Mouse (Mus musculus) limb, embryonic 15.5 days (tissue): ENCODE results near the gene Cmss1. TPM values are rescaled to one million over a fixed set of nuclear protein-coding genes. Genes with fewer than 3 reads are reported as not detected.

Experiments used
- ATAC-seq: fragments of 200-750 bp; cut with Nextera tagmentation; 2 replicates; pipeline ENCODE4 v1.8.0; 2017; ENCODE audit warnings: low read depth, moderate TSS enrichment; ENCODE audit not compliant: insufficient number of reproducible peaks, low FRiP score, low TSS enrichment
- H3K27ac ChIP-seq: fragments of 300-500 bp; sonication (generic); 2 replicates; pipeline ENCODE4 v1.5.1; 2015; ENCODE audit warnings: moderate library complexity, mild to moderate bottlenecking, inconsistent platforms
- H3K27me3 ChIP-seq: fragments of 300-500 bp; sonication (generic); 2 replicates; pipeline ENCODE4 v1.6.1; 2015; ENCODE audit warnings: inconsistent platforms
- H3K36me3 ChIP-seq: fragments of 300-500 bp; sonication (generic); 2 replicates; pipeline ENCODE4 v1.6.1; 2015; ENCODE audit warnings: inconsistent platforms
- H3K4me1 ChIP-seq: fragments of 300-500 bp; sonication (generic); 2 replicates; pipeline ENCODE4 v1.6.1; 2015; ENCODE audit warnings: inconsistent platforms
- H3K4me2 ChIP-seq: fragments of 300-500 bp; sonication (generic); 2 replicates; pipeline ENCODE4 v1.6.1; 2015; ENCODE audit warnings: mild to moderate bottlenecking, inconsistent platforms
- H3K4me3 ChIP-seq: fragments of 300-500 bp; sonication (generic); 2 replicates; pipeline ENCODE4 v1.5.1; 2015; ENCODE audit warnings: mild to moderate bottlenecking, inconsistent platforms
- H3K9ac ChIP-seq: fragments of 300-500 bp; sonication (generic); 2 replicates; pipeline ENCODE4 v1.6.1; 2015; ENCODE audit warnings: inconsistent platforms
- H3K9me3 ChIP-seq: fragments of 300-500 bp; sonication (generic); 2 replicates; pipeline ENCODE4 v1.6.1; 2016; ENCODE audit warnings: inconsistent platforms
- WGBS: fragments of 180-500 bp; shearing (Covaris S2); methylation state at CpG from one replicate; pipeline ENCODE4 v1.1.7; 2015; 5-methylcytosine and 5-hydroxymethylcytosine counted together
- polyA plus RNA-seq: library from polyadenylated mRNA; unstranded; fragments of >200 nt; fragmentation: Nextera tagmentation; extraction: Ambion mirVana; gene quantifications from 2 replicates; pipeline ENCODE4 v1.2.1, GENCODE M21; 2015

Gene Cmss1
- polyA plus RNA-seq, 1 experiment from 2014 or later, result 41.8 TPM

DNA sequence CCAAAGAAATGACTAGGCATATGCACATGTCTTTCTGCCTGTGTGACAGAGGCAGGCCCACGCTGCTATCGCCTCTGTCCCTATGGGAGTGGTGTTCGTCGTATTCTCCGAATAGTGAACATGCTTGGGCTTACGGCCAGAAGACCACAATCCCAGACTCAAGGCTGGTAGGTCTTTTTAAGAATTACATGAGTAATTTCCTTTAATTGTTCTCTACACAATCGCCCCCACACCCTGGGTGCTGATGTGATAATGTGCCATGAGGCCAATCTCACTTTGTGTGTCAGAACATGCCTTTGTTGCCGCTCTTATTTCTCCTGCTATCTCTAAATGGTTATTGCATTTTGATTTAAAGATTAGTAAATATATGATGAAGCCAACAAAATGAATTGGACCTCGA, 121.4 kb downstream of the Cmss1 start:
- Histone ChIP-seq H3K4me1 (peaks cover 18% of the 10 kb centered on the region), H3K9me3 (no peaks in the 10 kb centered on the region), H3K4me2 (no peak overlapping the region), H3K27me3 (no peaks in the 10 kb centered on the region), H3K4me3 (no peak overlapping the region), H3K9ac (no peak overlapping the region), H3K27ac (no peak overlapping the region), H3K36me3 (no peaks in the 10 kb centered on the region)
- no peak for ATAC-seq
- 62% methylated on average over 9 of the region's 9 CpGs for WGBS

DNA sequence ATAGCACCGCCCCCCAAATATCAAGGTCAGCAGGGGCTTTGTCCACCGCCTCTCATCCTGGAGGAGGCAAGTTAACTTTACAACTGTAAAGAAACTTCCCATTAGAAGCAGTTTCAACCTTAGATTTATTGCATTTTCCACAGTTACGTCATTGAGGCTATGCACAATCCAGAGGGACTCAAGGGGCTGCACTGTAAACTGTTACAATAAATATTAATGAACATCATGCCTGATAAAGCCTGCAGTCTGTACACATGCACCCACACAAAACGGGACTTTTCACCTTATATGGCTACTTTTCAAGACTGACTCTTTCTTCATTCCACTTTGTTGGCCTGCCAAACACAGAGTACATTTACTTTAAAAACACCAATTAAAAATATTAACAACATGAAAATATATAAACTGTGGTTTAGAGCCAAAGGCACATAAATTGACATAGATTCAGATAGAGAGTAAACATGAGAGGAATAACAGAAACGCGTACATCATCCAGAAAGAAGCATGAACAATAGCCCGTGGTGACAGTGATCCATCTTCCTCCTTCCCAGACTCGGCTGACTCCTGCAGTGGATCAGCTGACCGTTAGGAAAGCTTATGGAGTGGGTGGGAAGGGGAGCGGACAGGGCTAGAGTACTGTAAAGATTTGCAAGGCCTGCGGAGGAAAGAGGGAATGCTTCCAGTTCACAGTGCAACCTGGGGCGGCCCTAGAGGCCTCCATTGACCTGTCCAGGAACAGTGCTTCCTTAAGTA, 122.4 kb downstream of the Cmss1 start:
- no peak overlapping the region for H3K4me2 ChIP-seq
- peak overlapping the region; percentile 28; the same call in 1 of the 2 replicates for H3K27ac ChIP-seq
- no peaks in the 10 kb centered on the region for H3K27me3 ChIP-seq
- H3K36me3 ChIP-seq, result no peaks in the 10 kb centered on the region
- H3K9ac ChIP-seq, result no peak overlapping the region
- 41% methylated on average over 12 of the region's 12 CpGs for WGBS
- no peak overlapping the region for H3K4me3 ChIP-seq
- H3K9me3 ChIP-seq, result no peaks in the 10 kb centered on the region
- peak; percentile 85 for ATAC-seq
- H3K4me1 ChIP-seq, result peaks cover 18% of the 10 kb centered on the region

DNA sequence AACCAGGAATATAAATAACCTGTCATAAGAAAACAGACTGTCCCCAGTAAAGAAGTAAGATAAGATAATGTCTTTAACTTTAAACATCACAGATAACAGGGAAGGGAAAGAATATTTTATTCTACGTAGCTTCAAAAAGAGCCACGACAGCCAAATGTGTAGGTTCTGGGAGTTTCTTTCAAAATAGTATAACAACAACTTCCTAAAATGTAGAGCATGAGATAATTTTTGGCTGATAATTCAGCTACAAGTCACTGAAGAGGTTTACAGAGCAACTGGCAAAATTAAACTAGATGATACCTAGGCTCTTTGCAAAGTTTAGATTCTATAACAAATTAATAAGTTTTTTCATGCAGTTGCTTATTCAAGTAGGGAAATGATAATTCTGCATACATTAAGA, 123.2 kb downstream of the Cmss1 start:
- Histone ChIP-seq H3K27me3 (no peaks in the 10 kb centered on the region), H3K9me3 (no peaks in the 10 kb centered on the region), H3K4me1 (peaks cover 18% of the 10 kb centered on the region), H3K36me3 (no peaks in the 10 kb centered on the region), H3K9ac (no peak overlapping the region), H3K4me3 (no peak overlapping the region), H3K4me2 (no peak overlapping the region), H3K27ac (peak overlapping the region; percentile 54; the same call in 1 of the 2 replicates)
- no peak for ATAC-seq
- 71% methylated on average over 2 of the region's 2 CpGs for WGBS

DNA sequence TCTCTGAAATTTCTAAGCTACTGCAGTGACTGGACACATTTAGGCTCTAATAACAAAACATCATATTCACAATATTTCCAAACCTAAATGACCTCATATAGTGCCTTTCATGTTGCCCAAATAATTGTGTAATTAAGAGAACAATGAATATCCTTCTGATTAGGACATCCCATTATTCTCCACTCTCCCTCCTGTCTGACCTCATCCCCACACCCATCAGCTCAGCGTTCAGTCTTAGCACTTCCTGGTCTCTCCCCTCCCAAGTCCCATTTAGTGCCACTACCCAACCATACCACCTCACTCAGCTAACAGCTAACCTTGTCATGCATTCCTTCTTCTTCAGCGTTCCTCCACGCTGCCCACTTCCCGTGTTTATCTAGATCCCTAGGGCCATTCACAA, 123.8 kb downstream of the Cmss1 start:
- Histone ChIP-seq H3K9me3 (no peaks in the 10 kb centered on the region), H3K27ac (peak overlapping the region; percentile 54; the same call in 1 of the 2 replicates), H3K36me3 (no peaks in the 10 kb centered on the region), H3K27me3 (no peaks in the 10 kb centered on the region), H3K4me3 (no peak overlapping the region), H3K9ac (no peak overlapping the region), H3K4me1 (peaks cover 17% of the 10 kb centered on the region), H3K4me2 (no peak overlapping the region)
- no peak for ATAC-seq
- WGBS, result 76% methylated on average over 4 of the region's 4 CpGs

DNA sequence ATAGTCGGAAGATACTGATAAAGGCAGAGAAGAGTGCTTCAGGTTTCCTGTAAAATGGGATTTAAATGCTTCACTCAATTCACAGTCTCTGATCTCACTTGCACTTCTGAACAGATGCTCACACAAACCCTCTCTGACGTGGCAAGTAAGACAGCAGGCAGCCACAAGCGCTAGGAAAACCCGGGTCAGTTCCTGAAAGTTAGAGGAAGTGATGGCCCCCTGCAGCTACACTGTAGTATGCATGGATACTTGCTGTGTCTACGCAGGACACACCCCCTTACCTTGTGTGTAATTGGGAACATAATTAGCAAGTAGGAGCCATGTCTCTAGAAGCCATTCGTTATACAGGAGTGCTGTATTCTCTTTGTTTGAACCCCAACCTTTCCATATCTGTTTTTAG, 124.4 kb downstream of the Cmss1 start:
- no peak overlapping the region for H3K9ac ChIP-seq
- WGBS, result 52% methylated on average over 6 of the region's 6 CpGs
- no peak for ATAC-seq

DNA sequence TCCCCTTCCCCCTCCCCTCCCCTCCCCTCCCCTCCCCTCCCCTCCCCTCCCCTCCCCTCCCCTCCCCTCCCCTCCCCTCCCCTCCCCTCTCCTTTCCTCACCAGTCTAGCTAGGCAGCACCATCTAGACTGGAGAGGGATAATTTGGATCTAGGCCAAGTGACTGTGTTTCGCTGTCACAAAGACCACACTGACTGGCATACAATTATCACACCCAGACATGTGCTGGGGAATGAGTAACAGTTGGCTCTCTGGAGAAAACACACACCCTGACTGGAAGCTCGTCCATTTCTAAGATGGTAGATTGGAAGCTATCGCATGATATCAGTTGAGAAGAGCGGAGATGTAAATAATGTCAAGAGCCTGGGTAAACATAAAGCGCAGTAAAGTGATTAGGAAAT, 126.9 kb downstream of the Cmss1 start:
- no peaks in the 10 kb centered on the region for H3K27me3 ChIP-seq
- ATAC-seq, result no peak
- 69% methylated on average over 5 of the region's 5 CpGs for WGBS

More for the DNA sequence above, 124.4 kb downstream of the Cmss1 start:
- Histone ChIP-seq H3K4me2 (no peak overlapping the region), H3K9me3 (no peaks in the 10 kb centered on the region), H3K36me3 (no peaks in the 10 kb centered on the region), H3K27ac (no peak overlapping the region), H3K4me1 (peaks cover 15% of the 10 kb centered on the region), H3K27me3 (no peaks in the 10 kb centered on the region), H3K4me3 (no peak overlapping the region)

DNA sequence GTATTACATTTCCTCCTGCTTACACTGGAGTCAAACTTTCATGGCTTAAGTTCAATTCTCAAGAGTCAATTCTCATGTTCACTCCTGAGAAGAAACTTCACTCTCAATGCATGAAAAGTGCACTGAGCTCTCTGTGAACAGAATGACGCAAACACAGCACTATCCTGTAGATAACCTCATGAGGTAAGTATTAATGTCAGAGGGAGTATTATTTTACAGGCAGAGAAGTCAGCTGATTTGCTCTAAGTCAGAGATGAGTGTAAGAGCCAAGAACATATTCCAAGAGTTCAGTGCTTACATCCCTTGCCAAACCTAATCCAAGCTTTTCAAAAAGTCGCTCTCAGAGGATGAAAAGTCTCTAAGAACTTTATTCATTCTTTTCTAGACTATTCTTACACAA, 128.2 kb downstream of the Cmss1 start:
- H3K9ac ChIP-seq, result no peak overlapping the region
- peak; percentile 90 for ATAC-seq
- no peaks in the 10 kb centered on the region for H3K27me3 ChIP-seq
- H3K4me3 ChIP-seq, result no peak overlapping the region
- H3K9me3 ChIP-seq, result no peaks in the 10 kb centered on the region; the same call in 1 of the 2 replicates
- WGBS, result 52% methylated on average over 2 of the region's 2 CpGs
- no peaks in the 10 kb centered on the region for H3K36me3 ChIP-seq
- no peak overlapping the region for H3K4me2 ChIP-seq
- H3K4me1 ChIP-seq, result peaks cover 5% of the 10 kb centered on the region; the same call in 1 of the 2 replicates
- 0 out of 2 replicates have a peak overlapping the region, but pooled peaks have one; percentile 5 for H3K27ac ChIP-seq

More for the DNA sequence above, 126.9 kb downstream of the Cmss1 start:
- Histone ChIP-seq H3K27ac (no peak overlapping the region), H3K4me1 (peaks cover 15% of the 10 kb centered on the region), H3K9me3 (no peaks in the 10 kb centered on the region; the same call in 1 of the 2 replicates), H3K9ac (no peak overlapping the region), H3K4me2 (no peak overlapping the region), H3K4me3 (no peak overlapping the region), H3K36me3 (no peaks in the 10 kb centered on the region)

DNA sequence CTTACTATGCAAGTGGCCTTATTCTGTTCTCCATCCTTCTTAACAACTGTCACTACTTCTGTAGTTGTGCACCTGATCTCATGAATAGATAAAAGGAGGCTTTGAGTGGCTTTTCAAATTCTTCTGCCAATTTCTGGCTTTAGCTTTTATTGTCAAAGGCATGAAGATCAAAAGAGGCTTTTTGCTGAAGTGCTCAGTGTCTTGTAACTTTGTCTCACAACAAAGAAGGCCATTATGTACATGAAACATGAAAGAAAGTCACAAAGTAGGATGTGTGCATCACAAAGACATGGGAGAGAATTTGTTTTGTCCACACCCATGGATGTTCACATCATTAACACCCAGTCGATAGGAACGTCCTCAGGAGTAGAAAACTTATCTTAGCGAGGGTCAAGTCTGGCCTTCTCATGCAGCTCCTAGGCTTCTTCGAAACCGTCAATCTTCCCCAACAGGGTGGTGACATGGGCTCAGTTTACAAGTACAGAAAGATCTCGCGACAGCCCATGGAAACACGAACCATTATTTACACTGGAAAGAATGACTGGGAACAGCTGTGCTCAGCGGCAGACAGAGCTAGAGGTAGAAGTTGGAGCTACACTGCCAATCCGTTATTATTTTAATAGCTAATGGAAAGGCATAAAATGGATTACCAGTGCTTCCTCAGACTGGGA, 133.1 kb downstream of the Cmss1 start:
- no peaks in the 10 kb centered on the region for H3K27me3 ChIP-seq
- ATAC-seq, result no peak
- no peak overlapping the region for H3K4me3 ChIP-seq
- WGBS, result 33% methylated on average over 10 of the region's 10 CpGs
- 0 out of 2 replicates have a peak overlapping the region, but pooled peaks have one; percentile 1 for H3K27ac ChIP-seq
- no peaks in the 10 kb centered on the region; the same call in 1 of the 2 replicates for H3K9me3 ChIP-seq
- H3K9ac ChIP-seq, result no peak overlapping the region
- H3K4me2 ChIP-seq, result no peak overlapping the region
- H3K4me1 ChIP-seq, result 0 out of 2 replicates have a peak, but pooled peaks cover 4% of the 10 kb centered on the region
- H3K36me3 ChIP-seq, result no peaks in the 10 kb centered on the region

DNA sequence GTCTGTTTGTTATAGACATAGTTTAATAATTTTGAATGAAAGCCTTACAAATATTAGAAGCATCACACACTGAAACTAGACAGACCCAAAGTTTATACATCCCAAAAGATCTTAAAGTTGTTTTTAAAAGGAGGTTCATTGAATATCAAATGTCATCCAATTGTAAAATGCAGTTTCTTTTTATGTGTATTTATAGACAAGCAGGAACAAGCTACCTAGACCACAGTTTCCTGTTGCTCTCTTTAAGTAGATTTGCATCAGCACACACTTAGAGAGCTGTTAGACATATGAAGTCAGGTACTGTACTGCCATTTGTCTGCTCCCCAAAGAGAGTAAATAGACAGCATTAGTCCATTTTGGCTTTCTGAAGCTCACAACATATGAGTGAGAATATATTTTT, 135.6 kb downstream of the Cmss1 start:
- no peaks in the 10 kb centered on the region for H3K27me3 ChIP-seq
- no peak overlapping the region for H3K27ac ChIP-seq
- no peak overlapping the region for H3K4me2 ChIP-seq
- no peak for ATAC-seq
- no peaks in the 10 kb centered on the region for H3K9me3 ChIP-seq
- H3K4me1 ChIP-seq, result peaks cover 12% of the 10 kb centered on the region; the same call in 1 of the 2 replicates
- H3K4me3 ChIP-seq, result no peak overlapping the region
- no peaks in the 10 kb centered on the region for H3K36me3 ChIP-seq
- no peak overlapping the region for H3K9ac ChIP-seq

DNA sequence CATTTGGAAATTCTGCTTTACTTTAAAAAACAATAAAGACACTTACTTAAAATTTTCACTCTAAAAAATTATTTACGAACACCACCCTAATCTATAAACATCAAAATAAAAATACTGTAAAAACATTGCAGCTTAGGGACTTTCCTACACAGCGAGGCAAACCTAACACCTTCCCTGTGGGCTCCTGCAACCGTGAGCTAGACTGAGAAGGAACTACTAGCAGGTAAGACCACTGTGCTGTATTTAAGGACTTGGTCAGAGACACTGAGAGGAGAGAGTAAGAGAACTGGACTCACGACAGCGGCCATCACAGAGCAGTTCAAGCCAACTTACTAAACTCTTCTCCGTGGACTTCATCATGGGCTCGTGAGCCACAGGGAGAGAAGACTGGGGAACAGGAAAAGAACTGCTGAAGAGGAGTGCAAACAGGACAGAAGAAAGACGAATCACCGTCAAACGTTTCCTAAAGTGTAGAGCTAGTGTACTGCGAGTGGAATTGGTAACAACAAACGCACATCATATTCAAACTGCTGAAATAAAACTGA, 136.3 kb downstream of the Cmss1 start:
- no peak overlapping the region for H3K4me2 ChIP-seq
- H3K9me3 ChIP-seq, result no peaks in the 10 kb centered on the region
- H3K27me3 ChIP-seq, result no peaks in the 10 kb centered on the region
- H3K27ac ChIP-seq, result no peak overlapping the region
- ATAC-seq, result no peak
- 90% methylated on average over 12 of the region's 12 CpGs for WGBS
- H3K4me1 ChIP-seq, result peaks cover 12% of the 10 kb centered on the region; the same call in 1 of the 2 replicates
- no peak overlapping the region for H3K9ac ChIP-seq
- no peak overlapping the region for H3K4me3 ChIP-seq
- H3K36me3 ChIP-seq, result no peaks in the 10 kb centered on the region

DNA sequence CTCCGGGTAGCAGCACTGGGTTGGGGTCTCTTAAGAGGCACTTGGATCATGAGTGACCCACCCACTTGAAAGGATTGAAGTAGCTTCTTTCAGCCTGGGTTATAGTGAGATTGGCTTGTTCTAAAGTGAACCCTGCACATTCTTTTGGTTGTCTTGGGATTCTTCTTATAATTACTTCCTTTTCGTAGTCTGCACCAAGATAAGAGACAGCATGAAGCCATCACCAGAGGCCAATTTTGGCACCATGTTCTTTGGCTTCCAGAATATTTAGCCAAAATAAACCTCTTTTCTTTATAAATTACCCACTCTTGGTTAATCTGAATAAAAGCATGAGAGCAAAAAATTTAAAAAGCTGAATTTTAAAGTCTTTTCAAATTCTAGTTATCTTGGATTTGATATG, 136.8 kb downstream of the Cmss1 start:
- no peaks in the 10 kb centered on the region for H3K9me3 ChIP-seq
- H3K4me2 ChIP-seq, result no peak overlapping the region
- H3K36me3 ChIP-seq, result no peaks in the 10 kb centered on the region
- peaks cover 12% of the 10 kb centered on the region; the same call in 1 of the 2 replicates for H3K4me1 ChIP-seq
- no peaks in the 10 kb centered on the region for H3K27me3 ChIP-seq
- no peak for ATAC-seq
- H3K9ac ChIP-seq, result no peak overlapping the region
- H3K4me3 ChIP-seq, result no peak overlapping the region
- no peak overlapping the region for H3K27ac ChIP-seq
- WGBS, result 79% methylated on average over 2 of the region's 2 CpGs

DNA sequence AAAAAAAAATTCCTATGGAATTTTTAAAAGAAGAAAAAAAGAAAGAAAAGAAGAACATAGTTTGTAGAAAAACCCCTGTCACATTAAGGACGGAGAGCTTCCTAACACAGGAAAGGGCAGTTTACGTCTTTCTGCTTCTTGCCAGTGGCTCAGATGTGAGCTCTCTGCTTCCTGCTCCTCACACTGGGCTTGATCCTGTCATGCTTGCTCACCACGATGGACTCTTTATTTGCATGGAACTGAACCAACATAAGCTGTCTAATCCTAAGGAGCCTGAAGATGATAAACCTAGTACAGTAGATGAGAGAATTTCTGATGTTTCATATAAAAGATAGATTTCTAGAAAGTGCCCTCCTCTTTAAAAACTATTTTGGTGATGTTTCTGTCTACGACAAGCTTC, 137.4 kb downstream of the Cmss1 start:
- Histone ChIP-seq H3K27me3 (no peaks in the 10 kb centered on the region), H3K27ac (no peak overlapping the region), H3K9me3 (no peaks in the 10 kb centered on the region), H3K36me3 (no peaks in the 10 kb centered on the region), H3K9ac (no peak overlapping the region), H3K4me1 (peaks cover 12% of the 10 kb centered on the region; the same call in 1 of the 2 replicates), H3K4me3 (no peak overlapping the region), H3K4me2 (no peak overlapping the region)
- no peak for ATAC-seq
- WGBS, result 65% methylated on average over 4 of the region's 4 CpGs
